Mouse (Mus musculus) left cerebral cortex, adult 8-10 months (tissue): ENCODE measurements around the gene Mgarp. TPM values are rescaled to one million over a fixed set of nuclear protein-coding genes. Genes with fewer than 3 reads are reported as not detected.
"Not testable (repeated sequence)": the region's sequence is repeated elsewhere in the genome, so short reads cannot be mapped to it uniquely, and the experiment has no call there.

Experiments used
- DNase-seq, 2 experiments: peaks; one replicate each; pipeline ENCODE4 v3.0.0; 2022; ENCODE audit warnings: low spot score in 2 of 2
- total RNA-seq, 4 experiments: library from RNA; stranded (reverse); gene quantifications; 2 replicates each; pipeline ENCODE4 v1.2.4; 2022

The Mgarp gene
- total RNA-seq, 4 experiments from 2014 or later, result 0.42 to 0.59 TPM; not detected in 2

DNA sequence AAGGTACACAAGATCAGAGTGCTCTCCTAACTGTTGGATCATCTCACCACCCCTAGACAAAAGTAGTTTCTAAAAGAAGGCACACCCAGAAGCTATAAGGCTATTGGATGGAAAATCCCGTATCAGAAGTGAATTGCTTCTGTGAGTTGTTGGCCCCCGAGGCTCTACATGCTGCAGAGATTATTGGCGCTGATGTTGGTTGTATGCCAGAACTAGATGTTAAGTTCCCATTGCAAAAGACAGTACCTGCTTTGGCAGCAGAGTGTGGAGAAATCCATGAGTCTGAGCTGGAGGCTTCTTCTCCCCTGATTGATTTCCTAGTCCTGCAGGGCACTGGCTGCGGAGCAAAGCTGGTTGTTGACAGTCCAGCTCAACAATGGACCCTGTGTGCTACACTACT, 28.5 kb downstream of the Mgarp start:
- no peak for DNase-seq

DNA sequence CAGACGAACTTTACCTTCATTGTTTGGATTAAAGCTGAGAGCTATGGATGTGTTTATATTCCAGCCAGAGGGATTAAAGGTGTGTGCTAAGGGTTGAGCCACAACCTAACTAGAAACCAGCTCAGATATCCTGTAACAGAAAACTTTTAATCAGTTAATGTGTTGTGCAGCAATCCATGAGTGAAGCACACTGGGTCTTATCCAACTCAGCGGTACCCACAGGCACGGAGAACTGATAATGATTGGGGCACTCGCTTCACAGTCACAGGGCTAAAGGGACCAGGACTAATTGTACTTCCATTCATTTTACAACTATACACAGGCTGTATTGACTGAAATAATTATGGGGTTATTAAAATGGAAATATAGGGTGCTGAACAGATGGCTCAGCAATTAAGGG, 29.6 kb downstream of the Mgarp start:
- DNase-seq, result no peak

DNA sequence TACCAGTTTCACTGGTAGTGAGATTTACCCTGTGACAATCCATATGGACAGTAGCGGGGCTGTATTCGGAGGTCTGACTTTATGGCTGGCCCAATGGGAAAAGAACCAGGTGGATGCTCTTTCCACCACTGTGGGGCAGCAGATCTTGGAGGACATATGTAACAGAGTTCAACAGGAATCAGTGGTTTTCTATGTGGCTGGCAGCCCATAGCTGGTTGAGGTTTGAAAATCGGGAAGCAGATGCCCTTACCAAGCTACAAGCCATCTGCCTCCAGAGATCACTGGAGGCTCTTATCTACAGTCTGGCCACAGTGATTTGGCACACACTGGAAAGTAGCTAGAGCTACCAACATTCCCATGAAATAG, 31.0 kb downstream of the Mgarp start:
- no peak for DNase-seq

DNA sequence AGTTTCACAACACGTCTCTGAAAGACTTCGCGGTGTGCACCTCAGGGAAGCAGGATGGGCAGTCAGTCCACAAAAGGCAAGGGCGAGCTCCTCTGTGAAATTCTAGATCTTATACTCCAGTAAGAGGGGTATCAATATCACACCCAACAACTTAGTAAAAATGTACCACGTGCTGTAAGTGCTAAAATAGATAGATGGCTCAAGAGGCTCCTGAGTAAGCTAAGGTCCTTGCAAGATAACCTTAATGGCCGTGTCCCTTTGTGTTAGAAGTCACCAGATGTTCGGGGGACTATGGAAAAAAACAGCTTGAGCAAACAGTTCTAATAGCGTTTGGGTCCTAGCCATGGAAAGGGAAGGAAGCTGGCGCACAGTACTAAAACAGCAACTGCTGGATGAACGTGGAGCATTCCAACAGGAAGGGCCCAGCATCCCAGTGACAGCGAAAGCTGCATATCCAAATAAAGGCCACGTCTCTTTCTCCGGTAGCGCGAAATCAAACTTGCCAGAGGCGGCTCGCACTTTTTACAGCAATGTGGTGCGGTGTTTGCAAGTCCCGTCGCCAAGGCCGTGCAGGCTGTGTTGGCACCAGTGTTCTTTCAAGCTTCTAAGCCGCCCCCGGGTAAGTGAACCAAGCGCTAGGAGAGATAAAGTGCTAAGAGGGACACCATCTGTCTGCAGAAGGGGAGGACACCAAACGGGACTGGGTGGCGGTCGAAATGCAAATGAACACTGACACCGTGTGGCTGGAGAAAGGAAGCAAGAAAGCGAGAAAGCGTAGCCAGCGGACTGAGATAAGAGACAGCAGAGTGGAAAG, 31.6 kb downstream of the Mgarp start:
- peak; percentile 51 to 89 for DNase-seq

DNA sequence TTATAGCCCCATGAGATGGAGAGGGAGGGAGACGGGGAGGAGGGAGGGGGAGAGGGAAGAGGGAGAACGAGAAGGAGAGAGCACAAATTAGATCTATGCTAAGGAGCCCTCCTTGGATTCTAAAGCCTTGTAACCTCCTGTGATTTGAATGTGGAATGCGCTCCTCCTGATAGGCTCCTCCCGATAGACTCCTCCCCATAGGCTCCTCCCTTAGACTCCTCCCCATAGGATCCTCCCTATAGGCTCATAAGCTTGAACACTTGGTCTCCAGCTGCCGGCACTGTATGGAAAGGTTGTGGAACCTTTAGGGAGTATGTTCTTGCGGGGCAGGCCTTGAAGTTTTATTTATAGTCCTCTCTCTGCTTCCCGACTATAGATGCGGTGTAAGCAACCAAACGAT, 35.5 kb downstream of the Mgarp start:
- no peak for DNase-seq

DNA sequence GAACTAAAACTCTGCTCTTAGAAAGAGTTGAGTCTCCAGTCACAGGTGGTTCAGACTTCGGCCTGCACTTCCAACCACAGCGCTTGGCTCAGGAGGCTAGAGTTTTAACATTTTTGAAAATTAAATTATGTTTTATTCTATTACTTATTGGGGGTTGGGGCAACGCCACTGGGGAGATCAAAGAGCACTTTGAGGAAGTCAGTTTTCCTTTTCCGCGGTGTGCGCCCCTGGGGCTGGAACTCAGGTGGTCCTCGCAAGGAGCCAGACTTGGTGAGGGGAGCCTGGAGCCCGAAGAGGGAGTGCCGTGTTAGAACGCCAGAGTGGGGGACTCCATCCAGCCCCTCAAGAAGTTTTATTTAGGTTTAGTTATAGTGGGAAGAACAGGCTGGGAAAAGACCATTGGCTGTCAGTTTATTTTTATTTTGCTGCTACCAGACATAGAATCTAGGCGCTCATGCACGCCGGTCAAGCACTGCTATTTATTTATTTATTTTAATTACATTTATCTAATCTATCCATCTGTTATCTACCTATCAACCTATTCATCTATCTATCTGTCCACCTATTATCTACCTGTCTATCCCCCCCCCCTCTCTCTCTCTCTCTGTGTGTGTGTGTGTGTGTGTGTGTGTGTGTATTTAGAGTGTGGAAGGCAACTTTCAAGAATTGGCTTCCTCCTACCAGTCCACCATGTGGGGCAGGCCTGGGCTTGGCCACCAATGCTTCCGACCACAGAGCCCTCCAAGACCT, 36.8 kb downstream of the Mgarp start:
- no peak for DNase-seq

DNA sequence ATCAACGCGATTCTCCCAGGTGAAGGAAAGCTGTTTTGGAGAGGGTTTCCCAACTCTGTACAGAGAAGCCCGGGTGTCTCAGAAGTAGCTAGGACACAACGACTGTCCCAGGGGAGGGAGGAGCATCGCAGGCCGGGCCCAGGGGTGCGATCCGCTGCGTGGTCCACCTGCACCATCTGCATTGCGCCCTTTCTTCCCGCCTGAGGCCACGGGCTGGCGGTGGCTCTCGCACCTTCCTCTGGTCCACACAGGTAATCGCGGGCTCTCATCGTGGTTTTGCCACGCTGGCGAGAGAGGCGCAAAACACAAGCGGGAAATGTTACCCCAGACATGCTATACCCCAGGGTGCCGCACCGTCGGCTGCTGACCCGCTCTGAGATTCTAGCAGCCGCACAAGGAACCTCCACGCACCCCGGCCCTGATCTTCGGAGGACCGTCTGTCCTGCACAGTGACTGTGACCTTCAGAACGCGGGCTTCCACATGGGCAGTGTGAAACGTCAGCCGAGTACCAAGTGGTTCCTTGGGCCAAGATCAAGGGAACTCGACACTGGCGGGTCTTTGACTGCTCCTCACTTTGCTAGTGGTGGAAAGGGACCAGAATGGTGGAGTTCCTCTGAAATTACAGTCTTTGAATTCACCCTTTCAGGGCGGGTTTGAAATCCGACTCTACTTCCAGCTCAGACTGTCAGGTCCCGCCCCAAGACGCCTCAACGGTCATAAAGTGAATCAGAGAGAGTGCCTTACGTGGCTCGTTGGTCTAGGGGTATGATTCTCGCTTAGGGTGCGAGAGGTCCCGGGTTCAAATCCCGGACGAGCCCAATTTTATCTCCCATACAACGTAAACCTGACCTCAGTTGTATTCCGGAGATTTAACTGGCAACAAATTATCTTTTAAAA, 37.6 kb downstream of the Mgarp start:
- DNase-seq, result peak; percentile 19 to 55

DNA sequence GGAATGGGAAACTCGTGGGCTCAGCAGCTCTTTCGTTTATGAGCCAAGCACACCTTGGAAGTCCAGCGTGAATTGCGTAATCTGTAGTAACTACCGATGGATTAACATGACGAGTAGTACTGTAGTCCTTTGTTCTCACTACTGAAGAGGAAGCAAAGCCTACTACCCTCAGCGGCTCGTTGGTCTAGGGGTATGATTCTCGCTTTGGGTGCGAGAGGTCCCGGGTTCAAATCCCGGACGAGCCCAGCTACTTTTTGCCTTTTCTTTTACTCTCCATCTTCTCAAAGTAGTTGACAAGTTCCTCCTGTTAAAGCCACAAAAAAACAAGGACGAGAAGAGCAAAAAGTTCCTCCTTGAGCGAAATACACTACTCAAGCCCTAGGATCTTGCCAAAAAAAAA, 38.4 kb downstream of the Mgarp start:
- DNase-seq, result peak; percentile 23 to 77

DNA sequence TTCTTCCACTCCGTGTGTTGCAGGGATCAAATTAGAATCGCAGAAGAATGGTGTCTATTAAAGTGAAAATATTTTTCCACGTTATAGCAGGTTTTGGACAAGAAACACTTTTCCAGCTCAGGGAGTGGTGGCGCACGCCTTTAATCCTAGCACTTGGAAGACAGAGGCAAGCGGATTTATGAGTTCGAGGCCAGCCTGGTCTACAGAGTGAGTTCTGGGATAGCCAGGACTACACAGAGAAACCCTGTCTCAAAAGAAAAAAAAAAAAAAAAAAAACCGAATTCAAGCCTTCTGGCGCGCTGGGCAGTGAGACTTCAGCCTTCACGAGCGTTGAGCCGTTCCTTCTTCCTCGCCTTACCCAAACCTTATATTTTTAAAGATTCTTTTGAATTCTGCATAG, 38.9 kb downstream of the Mgarp start:
- no peak for DNase-seq

DNA sequence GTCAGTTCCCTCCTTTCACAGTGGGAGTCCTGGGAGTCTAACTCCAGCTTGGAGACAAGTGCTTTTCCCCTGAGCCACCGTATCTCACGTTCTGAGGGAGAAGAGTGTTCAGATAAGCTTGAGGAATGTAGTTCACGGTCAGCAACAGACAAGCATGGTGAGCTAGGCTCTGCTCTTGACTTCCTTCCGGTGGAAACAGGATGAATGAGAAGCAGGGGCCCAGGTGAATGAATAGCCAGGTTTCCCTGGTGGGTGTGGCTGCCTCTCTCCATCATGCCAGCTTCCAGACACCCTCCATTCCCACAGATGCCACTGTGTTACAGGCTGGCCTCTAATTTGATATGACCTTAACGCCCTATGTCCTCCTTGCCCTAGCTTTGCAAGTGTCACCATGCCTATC, 39.5 kb downstream of the Mgarp start:
- no peak for DNase-seq

DNA sequence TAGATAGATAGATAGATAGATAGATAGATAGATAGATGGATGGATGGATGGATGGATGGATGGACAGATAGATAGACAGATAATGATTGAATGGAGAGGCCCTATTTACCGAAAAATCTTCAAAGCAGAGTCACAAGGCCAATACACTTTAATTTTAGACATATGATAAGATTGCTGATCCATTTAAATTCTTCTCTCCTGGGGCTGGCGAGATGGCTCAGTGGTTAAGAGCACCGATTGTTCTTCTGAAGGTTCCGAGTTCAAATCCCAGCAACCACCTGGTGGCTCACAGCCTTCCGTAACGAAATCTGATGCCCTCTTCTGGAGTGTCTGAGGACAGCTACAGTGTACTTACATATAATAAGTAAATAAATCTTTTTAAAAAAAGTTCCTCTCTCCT, 41.6 kb downstream of the Mgarp start:
- not testable (repeated sequence) for DNase-seq

DNA sequence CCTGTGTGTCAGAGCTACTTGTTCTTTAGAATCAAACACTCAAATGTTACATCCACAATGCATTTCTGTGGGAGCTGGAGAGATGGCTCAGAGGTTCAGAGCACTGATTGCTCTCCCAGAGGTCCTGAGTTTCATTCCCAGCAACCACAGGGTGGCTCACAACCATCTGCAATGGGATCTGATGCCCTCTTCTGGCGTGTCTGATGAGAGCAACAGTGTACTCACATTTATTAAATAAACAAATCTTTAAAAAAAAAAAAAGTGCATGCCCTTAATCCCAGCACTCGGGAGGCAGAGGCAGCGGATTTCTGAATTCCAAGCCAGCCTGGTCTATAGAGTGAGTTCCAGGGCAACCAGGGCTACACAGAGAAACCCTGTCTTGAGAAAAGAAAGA, 42.5 kb downstream of the Mgarp start:
- no peak for DNase-seq

DNA sequence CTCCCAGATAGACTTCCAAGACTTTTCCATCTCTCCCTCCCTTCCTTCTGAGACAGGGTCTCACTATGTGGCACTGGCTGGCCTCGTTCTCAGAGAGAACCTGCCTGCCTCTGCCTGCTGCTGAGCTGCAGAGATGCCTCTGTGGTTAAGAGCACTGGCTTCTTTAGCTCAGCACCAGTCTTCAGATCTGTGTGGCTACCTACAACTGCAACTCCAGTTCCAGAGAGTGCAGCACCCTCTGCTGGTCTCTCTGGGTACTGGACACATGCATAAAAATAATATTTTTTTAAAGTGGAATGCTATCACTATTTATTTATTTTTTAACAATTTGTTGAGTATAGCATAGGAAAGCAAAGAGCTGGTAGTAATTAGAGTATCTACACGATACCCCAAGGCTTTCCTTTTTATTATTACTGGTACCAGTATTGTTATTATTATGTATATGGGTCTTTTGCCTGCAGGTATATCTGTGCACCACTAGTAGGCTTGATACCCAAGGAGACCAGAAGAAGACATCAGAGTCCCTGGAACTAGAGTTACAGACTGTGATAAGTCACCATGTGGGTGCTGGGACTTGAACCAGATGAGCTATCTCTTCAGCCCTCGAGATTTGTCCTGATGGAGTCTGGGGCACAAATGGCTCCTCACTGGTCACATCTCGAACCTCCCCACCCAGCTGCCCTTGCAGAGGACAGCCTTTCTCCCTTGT, 43.1 kb downstream of the Mgarp start:
- no peak for DNase-seq

DNA sequence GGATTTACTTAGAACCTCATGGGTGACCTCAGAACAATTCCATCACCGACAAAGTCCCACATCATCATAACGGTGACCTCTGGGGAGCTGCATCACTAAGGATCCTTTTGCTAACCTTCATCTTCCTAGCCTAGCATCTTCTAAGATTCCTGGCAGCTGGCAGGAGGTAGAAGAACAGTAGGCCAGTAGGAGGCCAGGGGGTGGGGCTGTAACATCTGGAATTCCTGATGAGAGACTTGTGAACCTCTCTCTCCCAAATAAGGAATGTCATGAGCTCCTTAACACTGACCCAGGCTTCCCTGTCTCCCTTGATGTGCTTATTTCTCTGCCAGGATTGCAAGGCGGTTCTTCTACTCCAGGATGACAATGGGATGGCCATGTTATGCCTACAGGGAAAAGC, 45.7 kb downstream of the Mgarp start:
- DNase-seq, result no peak

DNA sequence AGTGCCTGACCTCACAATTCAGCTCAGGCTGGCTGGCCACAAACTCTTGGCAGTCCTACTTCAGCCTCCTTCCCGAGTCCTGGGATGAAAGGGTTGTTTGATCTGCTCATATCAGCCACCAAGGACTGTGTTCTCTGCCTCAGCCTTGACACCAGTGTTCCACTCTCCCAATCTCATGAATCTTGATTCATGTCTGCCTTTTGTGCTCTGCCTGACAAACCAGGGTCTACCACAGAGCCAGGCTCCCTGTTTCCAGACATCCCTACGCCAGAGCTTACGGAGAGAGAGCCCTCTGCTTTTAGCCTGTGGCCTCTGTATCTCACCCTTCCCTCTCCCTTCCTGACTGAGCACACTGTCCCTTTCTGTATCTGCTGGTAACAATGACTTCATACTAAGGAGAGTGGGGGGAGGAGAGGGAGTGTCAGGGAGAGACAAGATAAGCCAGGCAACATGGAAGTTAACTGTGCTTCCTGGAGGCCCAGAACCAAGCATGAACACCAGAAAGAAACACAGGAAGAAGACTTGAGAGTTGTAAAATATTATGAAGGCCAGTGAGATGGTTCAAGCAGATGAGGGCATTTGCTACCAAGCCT, 47.8 kb downstream of the Mgarp start:
- DNase-seq, result no peak

DNA sequence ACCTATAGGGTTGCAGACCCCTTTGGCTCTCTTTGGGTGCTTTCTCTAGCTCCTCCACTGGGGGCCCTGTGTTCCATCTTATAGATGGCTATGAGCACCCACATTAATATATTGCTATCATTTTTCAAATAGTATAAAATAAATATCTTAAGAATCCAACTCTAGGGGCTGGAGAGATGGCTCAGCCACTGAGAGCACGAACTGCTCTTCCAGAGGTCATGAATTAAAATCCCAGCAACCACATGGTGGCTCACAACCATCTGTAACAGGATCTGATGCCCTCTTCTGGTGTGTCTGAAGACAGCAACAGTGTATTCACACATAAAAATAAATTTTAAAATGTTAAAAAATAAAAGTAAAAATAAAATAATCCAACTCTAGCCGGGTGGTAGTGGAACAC, 51.5 kb downstream of the Mgarp start:
- not testable (repeated sequence) for DNase-seq

DNA sequence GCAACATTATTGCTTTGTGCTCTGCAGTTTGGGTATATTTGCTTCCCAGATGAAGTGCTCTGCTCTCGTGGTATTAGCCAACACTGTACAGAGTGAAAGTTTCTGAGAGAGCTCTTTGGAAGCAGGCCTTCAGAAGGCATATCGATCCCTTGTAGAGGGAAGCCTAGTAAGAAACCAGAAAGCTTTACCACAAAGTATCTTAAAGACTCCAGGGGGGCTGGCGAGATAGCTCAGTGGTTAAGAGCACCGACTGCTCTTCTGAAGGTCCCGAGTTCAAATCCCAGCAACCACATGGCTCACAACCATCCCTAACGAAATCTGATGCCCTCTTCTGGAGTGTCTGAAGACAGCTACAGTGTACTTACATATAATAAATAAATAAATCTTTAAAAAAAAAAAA, 52.4 kb downstream of the Mgarp start:
- not testable (repeated sequence) for DNase-seq

DNA sequence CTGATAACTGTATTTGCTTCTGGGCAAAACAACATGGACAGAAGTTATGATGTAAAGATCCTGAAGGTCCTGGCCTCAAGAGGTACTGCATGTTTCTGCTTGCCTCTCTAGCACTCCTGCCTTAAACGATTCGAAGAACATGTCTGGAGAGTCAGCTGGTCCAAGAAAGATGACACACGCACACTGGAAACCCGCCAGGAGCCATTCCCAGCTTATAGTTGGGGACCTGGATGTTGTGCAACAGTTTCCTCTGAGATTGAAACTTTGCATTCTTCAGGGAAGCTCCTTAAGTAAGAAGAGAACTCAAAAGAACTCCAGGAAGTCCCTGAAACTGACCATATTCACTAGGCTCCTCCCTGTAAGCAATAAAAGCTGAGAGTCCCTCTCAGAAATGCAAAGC, 53.3 kb downstream of the Mgarp start:
- DNase-seq, result no peak

DNA sequence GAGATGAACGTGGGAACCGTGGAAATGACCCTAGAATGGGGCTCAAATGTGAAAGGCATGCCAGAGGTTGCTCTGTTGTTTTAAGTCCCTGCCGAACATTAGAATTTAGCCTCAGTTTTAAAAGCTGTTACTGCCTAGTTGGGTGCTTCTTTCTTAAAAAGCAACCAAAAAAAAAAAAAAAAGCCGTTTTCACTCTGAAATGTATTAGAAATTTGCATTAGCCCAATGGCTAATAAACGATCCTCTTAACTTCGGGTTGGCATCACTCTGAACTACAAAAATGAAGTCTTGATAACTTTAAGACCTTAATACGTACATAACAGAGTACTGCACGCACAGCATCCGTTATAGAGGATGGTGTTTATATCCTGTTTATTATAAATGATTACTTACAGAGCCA, 54.4 kb downstream of the Mgarp start:
- no peak for DNase-seq

DNA sequence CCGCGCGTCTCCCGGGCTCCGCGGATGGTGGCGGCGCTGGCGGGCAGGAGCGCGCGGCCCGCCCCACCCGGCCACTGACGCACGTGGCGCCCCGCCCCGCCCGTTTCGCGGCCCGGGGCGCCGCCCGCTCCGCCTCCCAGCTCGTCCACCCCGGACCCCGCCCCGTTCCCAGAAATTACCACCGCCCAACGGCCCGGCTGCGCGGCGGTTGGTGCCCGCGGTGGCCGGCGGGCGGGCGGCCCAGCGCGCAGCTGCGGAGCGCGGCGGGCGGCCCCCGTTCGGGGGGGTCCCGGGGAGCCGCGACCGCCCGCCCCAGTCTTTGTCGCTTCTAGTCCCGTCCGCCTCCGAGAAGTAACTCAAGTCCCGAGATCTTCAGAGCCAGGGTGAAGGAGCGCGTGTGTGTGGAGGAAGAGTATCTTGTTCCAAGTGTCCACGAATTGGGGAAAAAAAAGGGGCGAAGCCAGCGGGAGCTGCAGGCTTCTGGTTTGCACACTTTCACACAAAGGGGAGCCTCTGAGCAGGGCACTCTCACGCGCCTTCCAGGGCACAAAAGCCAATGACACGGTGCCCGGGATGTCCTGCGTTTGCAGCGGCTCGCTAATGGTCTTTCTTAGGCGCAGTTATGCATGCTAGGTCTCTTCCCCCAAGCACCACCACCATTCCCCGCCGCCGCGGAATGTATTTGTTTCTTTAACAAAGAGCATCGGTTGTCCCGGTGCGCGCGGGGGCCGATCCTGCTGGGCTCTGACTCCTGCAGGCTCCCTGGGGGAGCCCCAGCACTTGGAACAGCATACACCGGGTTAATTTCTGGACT, 55.1 kb downstream of the Mgarp start:
- peak; percentile 65 to 75 for DNase-seq
